Mouse (Mus musculus): ENCODE measurements at regions not wholly inside any gene's neighbourhood (a gene's known extent, or its start where the extent isn't known, plus 50 kb on each side); places are given as distances from the start of the nearest gene placed in this dataset.
A peak's percentile ranks its signal among the peaks of the same experiment; 100 is the strongest.

GRCm38 (mm10) chr8:125367374-125367773, 202.2 kb downstream of the Sipa1l2 start:
- Histone ChIP-seq H3K9ac (ENCODE audit: low read depth, low read length) (no peak overlapping the region), H3K27me3 (replicated peaks; ENCODE audit: control insufficient read depth, insufficient read depth, low read length) (no peaks in the 10 kb centered on the region), H3K4me3 (ENCODE audit: low read length) (no peak overlapping the region), H3K4me1 (ENCODE audit: control insufficient read depth, insufficient read depth, low read depth, low read length) (peaks cover 7% of the 10 kb centered on the region), H3K9me3 (ENCODE audit: control insufficient read depth, low read length) (no peaks in the 10 kb centered on the region), H3K36me3 (ENCODE audit: control insufficient read depth, insufficient read depth, low read length) (no peaks in the 10 kb centered on the region), H3K4me2 (ENCODE audit: low read length) (no peak overlapping the region), H3K27ac (ENCODE audit: low read depth, low read length) (no peak overlapping the region)
- ATAC-seq, result no peak
- 79% methylated on average over 4 of the region's 4 CpGs for WGBS

GRCm38 (mm10) chr8:125365004-125365403, 204.6 kb downstream of the Sipa1l2 start:
- Histone ChIP-seq H3K27me3 (replicated peaks; ENCODE audit: control insufficient read depth, insufficient read depth, low read length) (no peaks in the 10 kb centered on the region), H3K4me3 (ENCODE audit: low read length) (no peak overlapping the region), H3K36me3 (ENCODE audit: control insufficient read depth, insufficient read depth, low read length) (no peaks in the 10 kb centered on the region), H3K27ac (ENCODE audit: low read depth, low read length) (no peak overlapping the region), H3K9me3 (ENCODE audit: control insufficient read depth, low read length) (peaks cover 6% of the 10 kb centered on the region), H3K4me2 (ENCODE audit: low read length) (no peak overlapping the region), H3K4me1 (ENCODE audit: control insufficient read depth, insufficient read depth, low read depth, low read length) (peaks cover 5% of the 10 kb centered on the region), H3K9ac (ENCODE audit: low read depth, low read length) (no peak overlapping the region)
- ATAC-seq, result no peak
- 92% methylated on average over 5 of the region's 5 CpGs for WGBS

GRCm38 (mm10) chr8:125359456-125359855, 210.2 kb downstream of the Sipa1l2 start:
- Histone ChIP-seq H3K9ac (ENCODE audit: low read depth, low read length) (no peak overlapping the region), H3K9me3 (ENCODE audit: control insufficient read depth, low read length) (peaks cover 11% of the 10 kb centered on the region), H3K4me1 (ENCODE audit: control insufficient read depth, insufficient read depth, low read depth, low read length) (peaks cover 12% of the 10 kb centered on the region), H3K27me3 (replicated peaks; ENCODE audit: control insufficient read depth, insufficient read depth, low read length) (no peaks in the 10 kb centered on the region), H3K27ac (ENCODE audit: low read depth, low read length) (no peak overlapping the region), H3K4me2 (ENCODE audit: low read length) (no peak overlapping the region), H3K36me3 (ENCODE audit: control insufficient read depth, insufficient read depth, low read length) (no peaks in the 10 kb centered on the region), H3K4me3 (ENCODE audit: low read length) (no peak overlapping the region)
- 70% methylated on average over 2 of the region's 2 CpGs for WGBS
- ATAC-seq, result no peak

- no peak overlapping the region for H3K4me3 ChIP-seq (ENCODE audit: low read length)
- no peak for ATAC-seq
- H3K27ac ChIP-seq (ENCODE audit: low read depth, low read length), result no peak overlapping the region
- peaks cover 12% of the 10 kb centered on the region for H3K4me1 ChIP-seq (ENCODE audit: control insufficient read depth, insufficient read depth, low read depth, low read length)
- H3K27me3 ChIP-seq (replicated peaks; ENCODE audit: control insufficient read depth, insufficient read depth, low read length), result no peaks in the 10 kb centered on the region
- H3K9me3 ChIP-seq (ENCODE audit: control insufficient read depth, low read length), result peaks cover 11% of the 10 kb centered on the region
- H3K4me2 ChIP-seq (ENCODE audit: low read length), result no peak overlapping the region
- WGBS, result 88% methylated on average over 3 of the region's 3 CpGs
- no peaks in the 10 kb centered on the region for H3K36me3 ChIP-seq (ENCODE audit: control insufficient read depth, insufficient read depth, low read length)
- H3K9ac ChIP-seq (ENCODE audit: low read depth, low read length), result no peak overlapping the region
These were observed 211.8 kb downstream of the Sipa1l2 start for GRCm38 (mm10) chr8:125357759-125358158.

- H3K9ac ChIP-seq (ENCODE audit: low read depth, low read length), result 0 out of 2 replicates have a peak overlapping the region, but pooled peaks have one; percentile 15
- H3K4me1 ChIP-seq (ENCODE audit: control insufficient read depth, insufficient read depth, low read depth, low read length), result peaks cover 14% of the 10 kb centered on the region
- H3K36me3 ChIP-seq (ENCODE audit: control insufficient read depth, insufficient read depth, low read length), result no peaks in the 10 kb centered on the region
- H3K4me2 ChIP-seq (ENCODE audit: low read length), result no peak overlapping the region
- 0 out of 2 replicates have a peak overlapping the region, but pooled peaks have one; percentile 11 for H3K27ac ChIP-seq (ENCODE audit: low read depth, low read length)
- 53% methylated on average over 7 of the region's 7 CpGs for WGBS
- peak; percentile 71 for ATAC-seq
- H3K9me3 ChIP-seq (ENCODE audit: control insufficient read depth, low read length), result peaks cover 6% of the 10 kb centered on the region
- H3K27me3 ChIP-seq (replicated peaks; ENCODE audit: control insufficient read depth, insufficient read depth, low read length), result no peaks in the 10 kb centered on the region
- no peak overlapping the region for H3K4me3 ChIP-seq (ENCODE audit: low read length)
These were observed 214.5 kb downstream of the Sipa1l2 start for GRCm38 (mm10) chr8:125355059-125355509.

- WGBS, result 40% methylated on average over 3 of the region's 3 CpGs
- no peak for ATAC-seq
These were observed 217.3 kb downstream of the Sipa1l2 start for GRCm38 (mm10) chr8:125352276-125352675.

GRCm38 (mm10) chr8:125351486-125352032, 218.0 kb downstream of the Sipa1l2 start:
- no peak overlapping the region for H3K4me3 ChIP-seq (ENCODE audit: low read length)
- WGBS, result 72% methylated on average over 8 of the region's 8 CpGs
- no peak overlapping the region for H3K27ac ChIP-seq (ENCODE audit: low read depth, low read length)
- peaks cover 2% of the 10 kb centered on the region; the same call in 1 of the 2 replicates for H3K27me3 ChIP-seq (replicated peaks; ENCODE audit: control insufficient read depth, insufficient read depth, low read length)
- H3K36me3 ChIP-seq (ENCODE audit: control insufficient read depth, insufficient read depth, low read length), result no peaks in the 10 kb centered on the region
- peaks cover 14% of the 10 kb centered on the region for H3K4me1 ChIP-seq (ENCODE audit: control insufficient read depth, insufficient read depth, low read depth, low read length)
- no peaks in the 10 kb centered on the region for H3K9me3 ChIP-seq (ENCODE audit: control insufficient read depth, low read length)
- ATAC-seq, result no peak
- no peak overlapping the region for H3K4me2 ChIP-seq (ENCODE audit: low read length)
- H3K9ac ChIP-seq (ENCODE audit: low read depth, low read length), result no peak overlapping the region

More at GRCm38 (mm10) chr8:125352276-125352675, 217.3 kb downstream of the Sipa1l2 start:
- H3K27ac ChIP-seq (ENCODE audit: low read depth, low read length), result no peak overlapping the region
- no peak overlapping the region for H3K4me2 ChIP-seq (ENCODE audit: low read length)
- H3K27me3 ChIP-seq (replicated peaks; ENCODE audit: control insufficient read depth, insufficient read depth, low read length), result peaks cover 2% of the 10 kb centered on the region; the same call in 1 of the 2 replicates
- no peaks in the 10 kb centered on the region for H3K9me3 ChIP-seq (ENCODE audit: control insufficient read depth, low read length)
- H3K9ac ChIP-seq (ENCODE audit: low read depth, low read length), result no peak overlapping the region
- H3K36me3 ChIP-seq (ENCODE audit: control insufficient read depth, insufficient read depth, low read length), result no peaks in the 10 kb centered on the region
- no peak overlapping the region for H3K4me3 ChIP-seq (ENCODE audit: low read length)
- peaks cover 14% of the 10 kb centered on the region for H3K4me1 ChIP-seq (ENCODE audit: control insufficient read depth, insufficient read depth, low read depth, low read length)

GRCm38 (mm10) chr8:125349290-125350025, 220.2 kb downstream of the Sipa1l2 start:
- 15% methylated on average over 7 of the region's 7 CpGs for WGBS
- no peak overlapping the region for H3K4me3 ChIP-seq (ENCODE audit: low read length)
- no peaks in the 10 kb centered on the region for H3K9me3 ChIP-seq (ENCODE audit: control insufficient read depth, low read length)
- H3K9ac ChIP-seq (ENCODE audit: low read depth, low read length), result no peak overlapping the region
- peaks cover 2% of the 10 kb centered on the region for H3K4me1 ChIP-seq (ENCODE audit: control insufficient read depth, insufficient read depth, low read depth, low read length)
- no peak overlapping the region for H3K4me2 ChIP-seq (ENCODE audit: low read length)
- H3K36me3 ChIP-seq (ENCODE audit: control insufficient read depth, insufficient read depth, low read length), result no peaks in the 10 kb centered on the region
- peaks cover 2% of the 10 kb centered on the region; the same call in 1 of the 2 replicates for H3K27me3 ChIP-seq (replicated peaks; ENCODE audit: control insufficient read depth, insufficient read depth, low read length)
- ATAC-seq, result peak; percentile 92
- H3K27ac ChIP-seq (ENCODE audit: low read depth, low read length), result no peak overlapping the region

- Histone ChIP-seq H3K4me3 (ENCODE audit: low read length) (no peak overlapping the region), H3K4me1 (ENCODE audit: control insufficient read depth, insufficient read depth, low read depth, low read length) (peaks cover 7% of the 10 kb centered on the region), H3K9me3 (ENCODE audit: control insufficient read depth, low read length) (no peaks in the 10 kb centered on the region), H3K27ac (ENCODE audit: low read depth, low read length) (no peak overlapping the region), H3K4me2 (ENCODE audit: low read length) (no peak overlapping the region), H3K27me3 (replicated peaks; ENCODE audit: control insufficient read depth, insufficient read depth, low read length) (peaks cover 2% of the 10 kb centered on the region; the same call in 1 of the 2 replicates), H3K9ac (ENCODE audit: low read depth, low read length) (no peak overlapping the region), H3K36me3 (ENCODE audit: control insufficient read depth, insufficient read depth, low read length) (no peaks in the 10 kb centered on the region)
- ATAC-seq, result no peak
- WGBS, result 73% methylated on average over 8 of the region's 8 CpGs
These were observed 223.4 kb downstream of the Sipa1l2 start for GRCm38 (mm10) chr8:125346182-125346581.
